Mouse (Mus musculus): ENCODE results near the gene Ksr2. TPM values are rescaled to one million over a fixed set of nuclear protein-coding genes. Genes with fewer than 3 reads are reported as not detected.
A peak's percentile ranks its signal among the peaks of the same experiment; 100 is the strongest.
"Not testable (repeated sequence)": the region's sequence is repeated elsewhere in the genome, so short reads cannot be mapped to it uniquely, and the experiment has no call there.

Ksr2 gene
- polyA plus RNA-seq, 1 experiment from 2014 or later, result 0.20 TPM

DNA sequence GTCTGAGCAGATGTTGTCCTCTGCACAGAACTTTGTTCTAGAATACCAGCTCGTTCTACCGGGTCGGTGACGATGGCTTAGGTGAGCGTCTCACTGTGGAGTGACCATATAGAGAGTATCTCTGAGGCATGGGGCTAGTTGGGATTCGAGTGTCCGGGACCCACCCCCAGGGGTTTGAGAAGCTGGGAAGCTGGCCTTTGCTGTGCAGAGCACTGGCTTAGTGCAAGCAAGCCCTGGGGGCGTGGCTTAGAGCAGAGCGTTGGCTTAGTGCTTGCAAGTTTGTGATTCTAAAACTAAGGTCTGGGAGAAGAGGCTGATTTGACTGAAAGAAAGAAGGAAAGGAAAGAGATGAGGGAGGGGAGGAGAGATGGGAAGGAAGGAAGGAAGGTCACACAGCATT lies 188.2 kb downstream of the Ksr2 start:
- no peak for DNase-seq (ENCODE audit: low spot score)

DNA sequence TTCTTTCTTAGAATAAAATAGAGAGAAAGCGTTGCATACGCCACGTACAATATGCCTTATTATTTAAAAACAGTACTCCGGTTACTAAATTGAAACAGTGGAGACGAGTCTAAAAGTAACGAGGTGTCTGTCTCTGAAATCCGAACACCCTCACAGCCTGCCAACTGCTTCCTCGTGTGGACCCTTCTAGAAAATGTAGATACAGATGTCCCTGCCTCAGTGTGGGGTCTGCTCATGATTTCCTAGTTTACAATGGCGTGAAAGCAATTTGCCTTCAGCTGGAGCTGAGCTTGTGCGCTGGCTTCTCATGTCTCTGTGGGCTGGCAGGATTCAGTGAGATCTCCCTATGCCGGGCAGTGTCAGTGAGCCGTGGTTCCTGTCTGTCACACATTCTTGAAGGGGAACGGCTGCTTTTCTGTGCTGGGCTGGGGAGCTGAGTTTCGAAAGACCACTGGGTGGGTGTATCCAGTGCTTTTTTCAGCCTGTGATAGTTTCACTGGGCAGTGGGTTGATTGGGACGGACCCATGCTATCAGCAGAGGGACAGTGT lies 194.0 kb downstream of the Ksr2 start:
- DNase-seq (ENCODE audit: low spot score), result no peak

DNA sequence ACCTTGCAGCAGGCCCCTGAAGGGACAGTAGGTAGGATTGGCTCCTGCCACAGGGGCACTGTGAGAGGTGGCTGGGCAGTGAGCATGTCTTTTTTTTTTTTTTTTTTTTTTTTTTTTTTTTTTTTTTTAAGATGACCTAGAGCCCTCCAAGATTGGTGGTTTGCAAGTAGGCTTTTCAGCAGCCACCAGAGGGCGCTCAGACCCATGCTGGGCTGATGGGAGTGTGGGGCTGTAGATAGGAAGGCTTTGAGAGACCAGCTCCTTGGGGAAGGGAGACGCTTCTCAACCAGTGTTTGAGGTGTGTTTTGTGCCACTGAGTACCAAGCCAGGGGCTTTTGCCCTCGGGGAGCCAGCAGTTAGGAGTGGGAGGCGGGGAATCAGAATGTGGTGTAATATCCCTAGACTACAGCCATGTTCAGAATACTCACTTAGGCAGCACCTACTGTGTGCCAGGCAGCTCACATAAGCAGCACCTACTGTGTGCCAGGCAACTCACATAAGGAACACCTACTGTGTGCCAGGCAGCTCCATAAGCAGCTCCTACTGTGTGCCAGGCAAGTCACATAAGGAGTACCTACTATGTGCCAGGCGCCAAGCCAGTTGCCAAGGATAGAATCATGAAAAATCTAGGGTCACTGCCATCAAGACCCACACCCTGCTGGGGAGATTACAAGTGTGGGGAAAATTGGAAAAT lies 200.7 kb downstream of the Ksr2 start:
- peak; percentile 52 for DNase-seq (ENCODE audit: low spot score)

DNA sequence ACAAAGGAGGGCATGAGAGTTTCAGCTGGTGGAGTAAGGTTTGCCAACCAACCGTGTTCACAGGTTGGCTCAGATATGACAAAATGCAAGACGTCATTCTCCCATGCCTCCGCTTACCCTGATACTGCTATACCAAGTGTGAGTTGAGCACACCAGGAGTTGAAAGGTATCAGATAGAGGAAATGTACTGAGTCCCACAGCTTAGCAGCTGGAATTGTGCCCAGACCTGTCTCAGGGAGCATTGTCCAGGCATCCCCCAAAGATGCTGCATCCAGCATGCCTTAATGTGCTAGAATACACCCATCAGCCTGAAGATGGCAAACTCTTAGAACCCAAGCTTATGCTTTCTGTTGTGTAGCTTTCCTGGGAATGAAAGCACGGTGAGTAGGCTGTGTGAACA lies 206.5 kb downstream of the Ksr2 start:
- no peak for DNase-seq (ENCODE audit: low spot score)

DNA sequence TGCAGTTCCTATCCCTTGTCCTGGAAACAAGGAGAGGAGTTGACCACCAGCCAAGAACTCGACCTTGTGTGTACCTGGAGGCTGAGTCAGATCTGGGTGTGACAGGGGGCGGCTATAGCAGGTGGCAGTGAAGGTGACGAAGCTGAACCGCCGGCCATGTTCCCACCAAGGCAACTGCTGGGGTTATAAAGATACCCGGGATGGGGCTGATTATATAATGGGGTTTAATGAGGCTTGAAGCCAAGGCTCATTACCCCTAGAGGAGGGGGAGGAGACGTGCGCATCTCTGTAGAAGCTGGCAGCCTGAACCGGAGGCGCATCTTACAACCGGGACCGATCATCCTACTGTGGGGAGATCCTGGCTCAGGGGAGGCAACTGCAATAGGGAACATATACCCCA lies 208.4 kb downstream of the Ksr2 start:
- DNase-seq (ENCODE audit: low spot score), result no peak

DNA sequence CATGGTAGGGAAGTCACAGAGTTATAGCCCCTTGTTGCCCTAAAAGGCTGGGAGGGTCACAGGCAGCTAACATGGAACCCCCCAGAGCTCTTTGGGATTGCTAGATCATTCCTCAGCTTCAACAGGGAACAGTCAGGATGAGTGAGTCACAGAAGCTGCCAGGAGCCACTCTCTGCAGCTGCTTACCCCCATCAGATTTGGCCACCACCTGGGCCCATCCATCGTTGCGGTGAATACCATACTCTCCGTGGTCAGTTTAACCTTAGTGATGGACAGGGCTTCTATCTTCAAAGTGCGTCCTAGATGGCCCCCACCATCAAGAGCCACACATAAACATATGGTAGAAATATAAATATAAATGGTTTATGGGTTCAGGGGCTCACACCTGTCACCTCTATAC lies 209.4 kb downstream of the Ksr2 start:
- DNase-seq (ENCODE audit: low spot score), result not testable (repeated sequence)

DNA sequence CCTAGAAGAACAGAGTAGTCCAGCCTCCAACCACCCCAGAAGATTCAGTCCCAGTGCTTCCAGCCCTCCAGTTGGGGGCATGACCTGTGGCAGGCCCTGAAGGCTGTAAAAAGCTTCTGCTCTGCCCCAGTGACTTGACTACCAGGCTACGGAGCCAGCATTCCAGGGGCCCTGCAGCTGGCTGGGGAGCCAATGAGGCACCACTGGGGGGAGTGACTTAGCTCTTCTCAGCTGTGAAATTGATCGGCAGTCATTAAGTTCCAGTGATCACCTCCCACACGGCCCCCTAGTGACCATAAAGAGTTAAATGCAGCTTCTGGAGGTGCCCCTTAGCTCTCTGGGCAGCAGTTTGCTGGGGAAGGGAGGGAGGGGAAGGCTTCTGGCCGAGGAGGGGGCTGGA lies 213.1 kb downstream of the Ksr2 start:
- no peak for DNase-seq (ENCODE audit: low spot score)

DNA sequence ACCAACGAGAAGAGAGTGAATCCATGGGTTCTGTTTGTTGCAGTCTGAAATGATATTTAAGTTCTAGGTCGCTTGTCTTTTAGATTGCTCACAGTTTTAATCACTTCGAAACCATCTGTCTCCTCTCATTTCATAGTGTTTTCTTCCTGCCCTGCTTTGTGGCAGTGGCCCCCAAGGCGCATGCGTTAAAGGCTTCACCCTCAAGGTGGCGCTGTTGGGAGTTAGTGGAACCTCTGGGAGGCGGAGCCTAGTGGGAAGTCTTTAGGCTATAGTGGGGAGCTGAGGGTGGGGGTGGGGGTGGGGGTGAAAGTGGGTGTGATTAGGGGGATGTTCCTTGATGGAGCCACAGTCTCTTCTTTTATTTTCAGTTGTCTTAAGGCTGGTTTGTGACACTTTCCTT lies 214.6 kb downstream of the Ksr2 start:
- DNase-seq (ENCODE audit: low spot score), result peak; percentile 10

DNA sequence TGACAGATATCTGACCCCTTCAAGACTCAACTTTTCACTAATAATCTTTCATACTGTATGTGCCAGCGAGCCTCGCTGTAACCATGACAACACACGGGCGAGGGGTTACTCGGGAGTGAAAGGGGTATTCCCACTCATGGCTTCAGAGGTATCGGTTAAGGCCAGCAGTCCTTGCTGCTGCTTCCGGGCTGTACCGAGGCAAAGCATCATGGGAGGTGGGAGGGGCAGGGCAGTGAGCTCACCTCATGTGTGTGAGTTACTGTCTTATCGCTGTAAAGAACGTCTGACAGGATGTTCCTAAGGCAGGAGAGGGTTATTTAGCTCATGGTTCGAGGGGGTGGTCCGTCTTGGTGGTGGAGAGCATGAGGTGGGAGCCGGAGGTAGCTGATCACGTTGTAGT lies 215.8 kb downstream of the Ksr2 start:
- DNase-seq (ENCODE audit: low spot score), result no peak

DNA sequence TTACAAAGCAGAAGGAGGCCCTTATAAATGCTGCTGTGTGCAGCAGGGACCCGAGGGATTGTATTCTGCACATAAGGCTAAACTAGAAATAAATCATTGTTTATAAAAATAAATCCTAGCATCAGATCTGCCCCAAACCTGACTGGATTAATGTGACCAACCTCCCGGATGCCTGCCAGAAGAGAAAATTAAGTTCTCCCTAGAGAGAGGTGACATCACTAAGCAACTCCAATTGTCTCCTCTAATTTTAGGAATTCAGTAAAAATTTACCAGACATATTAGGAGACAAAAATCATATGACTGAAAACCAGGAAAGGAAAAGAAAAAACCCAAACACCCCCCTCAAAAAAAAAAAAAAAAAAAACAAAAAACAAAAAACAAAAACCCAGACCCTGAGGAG lies 221.4 kb downstream of the Ksr2 start:
- no peak for DNase-seq (ENCODE audit: low spot score)

DNA sequence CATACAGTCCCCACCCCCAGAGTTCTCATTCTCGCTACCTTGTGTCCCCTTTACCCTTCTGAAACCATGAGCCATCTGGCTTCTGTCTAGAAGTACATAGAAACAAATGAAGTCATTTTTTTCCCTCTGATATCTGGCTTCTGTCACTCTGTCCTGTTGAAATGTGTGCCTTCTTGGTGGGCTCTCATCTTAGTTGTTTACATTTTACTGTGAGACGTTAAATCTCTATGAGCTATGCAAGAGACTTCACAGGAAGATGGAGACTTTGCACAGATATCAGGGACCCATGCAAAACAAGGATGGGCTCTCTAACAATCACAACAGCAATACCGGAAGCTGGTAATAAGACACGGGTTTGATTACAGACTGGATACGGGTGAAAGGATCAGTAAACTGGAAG lies 222.0 kb downstream of the Ksr2 start:
- no peak for DNase-seq (ENCODE audit: low spot score)

DNA sequence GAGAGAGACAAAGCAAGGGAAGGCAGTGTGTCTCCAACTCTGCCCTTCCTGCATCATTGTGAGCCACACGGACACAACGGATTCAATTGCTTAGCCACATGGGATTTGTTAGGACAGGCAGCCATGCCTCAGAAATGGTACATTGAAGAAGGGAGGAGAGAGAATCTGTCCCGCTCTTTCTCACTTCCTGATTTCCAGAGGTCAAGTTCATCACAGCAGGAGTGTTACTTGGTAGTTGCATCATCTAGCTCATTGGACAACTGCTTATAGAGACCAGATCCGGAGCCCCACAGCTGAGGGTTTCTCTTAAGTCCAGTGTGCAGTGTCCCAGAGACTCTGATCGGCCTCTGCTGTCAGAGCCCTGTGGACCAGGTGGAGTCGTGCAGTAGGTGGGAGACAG lies 227.8 kb downstream of the Ksr2 start:
- DNase-seq (ENCODE audit: low spot score), result no peak

DNA sequence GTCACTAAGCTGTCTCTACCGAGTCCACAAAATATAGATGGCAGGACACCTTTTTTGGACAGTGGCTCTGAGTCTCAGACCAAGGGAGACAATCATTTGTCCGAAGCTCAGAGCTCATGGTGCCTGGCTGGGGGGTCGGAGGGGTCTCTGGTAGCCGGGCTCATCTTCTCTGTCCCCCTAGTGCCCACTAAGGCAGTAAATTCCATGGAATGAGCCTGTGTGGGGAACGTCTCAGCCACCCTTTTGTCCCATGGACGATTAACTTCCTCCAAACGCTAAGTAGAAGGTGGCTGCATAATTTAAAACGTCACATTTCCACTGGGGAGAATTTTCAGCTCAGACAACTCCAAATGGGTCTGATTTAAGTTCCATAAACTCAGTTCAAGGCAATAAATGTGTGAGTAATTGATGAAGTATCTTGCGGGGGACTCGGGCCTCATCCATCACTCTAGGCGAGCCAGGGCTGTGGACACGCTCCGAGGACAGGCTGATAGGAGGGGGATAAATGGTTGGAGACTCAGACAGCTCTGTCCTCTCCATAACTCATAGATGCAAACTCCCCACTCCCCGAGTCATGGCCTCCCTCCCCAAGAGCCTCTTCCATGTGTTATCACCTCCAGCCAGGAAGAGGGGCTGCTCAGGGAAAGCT lies 237.6 kb downstream of the Ksr2 start:
- DNase-seq (ENCODE audit: low spot score), result no peak

DNA sequence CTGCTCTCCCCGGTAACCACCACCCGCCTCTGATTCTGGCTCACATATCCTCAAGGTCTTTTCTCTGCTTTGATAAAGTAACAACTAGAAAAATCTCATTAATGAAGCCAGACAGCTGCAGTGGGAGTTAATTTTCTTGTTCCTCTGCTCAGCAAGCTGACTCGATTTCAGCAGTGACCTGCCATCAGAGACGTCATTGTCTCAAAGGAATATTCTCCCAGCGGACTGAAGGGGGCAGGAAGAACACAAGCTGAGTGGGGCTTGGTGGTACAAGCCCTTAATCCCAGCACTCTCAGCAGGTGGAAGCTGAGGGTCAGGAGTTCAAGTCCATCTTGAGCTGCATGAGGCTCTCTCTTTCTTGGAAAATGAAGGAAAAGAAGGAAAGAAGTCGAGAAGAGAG lies 244.8 kb downstream of the Ksr2 start:
- DNase-seq (ENCODE audit: low spot score), result no peak

DNA sequence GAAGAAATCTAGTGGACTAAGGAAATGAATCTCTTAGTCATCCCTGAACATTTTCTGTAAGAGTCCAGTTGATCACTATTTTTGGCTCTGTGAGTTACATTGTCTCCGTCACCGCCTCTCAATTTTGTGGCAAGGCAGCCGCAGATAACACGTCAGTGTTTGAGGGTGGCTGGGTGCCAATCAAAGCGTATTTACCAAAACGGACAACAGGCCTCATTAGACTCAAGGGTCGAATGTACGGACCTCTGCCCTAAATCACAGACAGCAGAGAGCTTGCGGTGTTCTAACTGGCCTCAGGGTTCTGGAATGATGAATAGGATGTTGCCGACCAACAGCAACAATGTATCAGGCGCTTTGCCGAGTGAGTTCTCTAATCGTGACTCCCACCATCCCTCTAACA lies 245.8 kb downstream of the Ksr2 start:
- no peak for DNase-seq (ENCODE audit: low spot score)

DNA sequence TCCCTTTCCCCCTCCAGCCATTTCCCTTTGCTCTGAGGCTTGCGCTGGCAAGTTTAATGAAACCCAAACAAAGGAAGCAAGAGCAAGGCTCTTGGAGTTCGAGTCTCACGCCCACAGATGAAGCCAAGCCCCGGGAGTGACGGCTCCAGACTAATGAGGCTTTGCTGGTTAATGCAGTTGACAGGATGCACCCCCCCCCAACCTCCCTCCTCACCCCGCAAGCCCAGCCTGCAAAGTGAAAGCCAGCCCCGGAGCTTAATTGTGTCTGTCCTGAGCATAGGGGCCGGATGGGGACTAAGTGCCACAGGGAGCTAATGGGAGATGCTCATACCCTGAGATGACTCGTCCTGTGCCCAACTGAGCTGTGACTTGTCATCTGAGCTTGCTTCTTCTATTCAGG lies 251.4 kb downstream of the Ksr2 start:
- no peak for DNase-seq (ENCODE audit: low spot score)

DNA sequence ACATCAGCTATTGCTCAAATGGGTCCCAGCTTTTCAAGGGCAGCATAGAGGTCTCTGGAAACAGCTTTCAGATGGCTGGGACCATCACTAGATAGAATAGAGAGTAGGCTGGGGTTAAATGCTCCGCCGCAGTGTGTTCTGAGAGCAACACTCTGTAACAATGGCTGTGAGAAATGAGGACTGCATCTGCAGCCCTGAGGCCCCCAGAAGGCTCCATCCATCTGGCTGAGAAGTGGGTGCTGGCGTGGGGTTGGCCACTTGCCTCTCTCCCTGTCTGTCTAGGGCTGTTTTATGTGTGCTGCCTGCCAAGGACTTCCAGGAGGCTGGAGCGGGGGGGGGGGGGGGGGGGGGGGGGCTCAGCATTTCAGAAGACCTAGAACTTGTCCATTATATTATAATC lies 253.5 kb downstream of the Ksr2 start:
- no peak for DNase-seq (ENCODE audit: low spot score)

DNA sequence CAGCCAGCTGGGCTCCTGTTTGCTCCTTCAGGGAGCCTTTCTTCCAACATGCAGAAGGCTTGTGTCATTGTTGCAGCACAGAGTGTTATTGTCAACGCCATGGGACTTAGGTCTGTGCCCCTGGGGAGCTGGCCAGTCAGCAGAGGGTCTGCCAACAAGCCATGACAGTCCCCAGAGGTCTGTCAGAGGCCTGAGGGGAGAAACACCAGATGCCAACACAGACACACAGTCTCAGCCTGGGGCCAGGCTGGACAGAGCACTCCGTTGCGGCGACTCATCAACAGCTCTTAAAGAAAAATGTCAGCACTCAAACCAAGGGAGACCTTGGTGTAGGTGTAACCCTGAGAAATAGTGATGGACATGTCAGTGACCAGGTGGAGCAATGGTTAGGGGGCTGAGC lies 255.5 kb downstream of the Ksr2 start:
- no peak for DNase-seq (ENCODE audit: low spot score)

DNA sequence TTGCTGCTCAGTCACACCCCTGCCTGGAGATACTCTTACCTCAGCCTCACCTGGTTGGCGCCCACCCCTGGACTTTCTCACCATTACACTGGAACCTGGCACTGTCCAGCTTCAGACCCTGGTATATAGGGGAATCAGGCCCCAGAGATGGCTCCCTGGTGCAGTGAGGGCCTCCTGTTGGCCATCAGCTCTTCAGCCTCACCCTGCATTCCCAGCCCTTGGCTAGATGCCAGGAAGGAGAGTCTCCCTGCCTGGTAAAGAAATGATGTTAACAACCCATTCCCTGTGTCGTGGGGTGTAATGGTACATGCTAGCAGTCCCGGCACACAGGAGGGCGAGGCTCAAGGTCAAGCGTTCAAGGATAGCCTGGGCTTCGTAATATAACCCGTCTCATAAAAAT lies 256.0 kb downstream of the Ksr2 start:
- DNase-seq (ENCODE audit: low spot score), result no peak

DNA sequence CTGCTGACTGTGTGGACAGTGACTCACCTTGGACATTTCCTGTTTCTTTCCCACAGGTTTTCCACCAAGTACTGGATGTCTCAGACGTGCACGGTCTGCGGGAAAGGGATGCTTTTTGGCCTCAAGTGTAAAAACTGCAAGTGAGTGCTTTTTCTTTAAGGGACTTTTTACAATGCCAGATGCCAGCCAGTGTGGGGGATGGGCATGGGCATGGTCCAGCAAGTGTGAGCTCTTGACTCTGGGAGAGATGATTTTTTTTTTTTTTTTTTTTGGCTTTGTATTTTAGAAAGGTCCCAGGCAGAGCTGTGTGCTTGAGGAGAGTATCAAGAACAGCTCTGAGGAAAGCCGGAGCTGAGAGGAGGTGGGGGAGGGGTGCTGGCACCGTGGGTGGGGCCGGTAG lies 257.6 kb downstream of the Ksr2 start:
- no peak for DNase-seq (ENCODE audit: low spot score)

DNA sequence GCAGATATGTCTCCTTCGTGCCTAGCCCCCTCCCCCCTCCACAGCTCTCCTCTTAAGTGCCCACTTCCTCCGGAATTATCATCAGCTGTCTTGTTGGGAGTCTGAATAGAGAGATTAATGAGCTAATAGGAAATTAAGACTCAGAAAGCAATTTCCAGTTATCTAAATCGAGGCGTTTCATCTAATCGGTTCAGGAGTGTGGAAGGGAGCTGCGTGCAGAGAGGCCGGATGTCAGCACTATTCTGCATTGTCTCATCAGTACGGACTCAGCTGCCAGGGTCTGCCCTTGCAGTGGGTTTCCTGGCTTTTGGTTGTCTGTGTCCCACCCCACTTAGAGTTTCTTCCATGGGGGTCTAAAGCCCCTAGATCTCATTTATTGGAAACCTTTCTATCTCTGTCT lies 262.0 kb downstream of the Ksr2 start:
- DNase-seq (ENCODE audit: low spot score), result no peak

DNA sequence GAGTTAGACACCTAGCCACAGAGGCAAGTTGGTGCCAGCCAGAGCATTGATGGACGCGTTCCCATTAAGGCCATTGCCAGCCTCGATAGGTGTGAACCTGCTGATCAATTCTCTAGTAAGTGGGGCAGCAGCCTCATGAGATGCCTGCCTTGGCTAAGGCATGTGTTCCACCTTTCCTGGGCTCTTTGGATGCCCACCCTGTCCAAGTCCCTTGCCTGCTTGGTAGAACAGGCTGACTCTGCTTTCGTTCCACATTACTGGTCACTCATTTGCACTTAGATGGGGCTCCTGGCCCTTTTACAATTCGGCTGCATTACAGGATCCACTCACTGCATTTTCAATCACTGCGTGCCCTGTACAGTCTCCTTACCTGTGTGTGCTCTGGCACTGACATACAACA lies 263.4 kb downstream of the Ksr2 start:
- DNase-seq (ENCODE audit: low spot score), result no peak

DNA sequence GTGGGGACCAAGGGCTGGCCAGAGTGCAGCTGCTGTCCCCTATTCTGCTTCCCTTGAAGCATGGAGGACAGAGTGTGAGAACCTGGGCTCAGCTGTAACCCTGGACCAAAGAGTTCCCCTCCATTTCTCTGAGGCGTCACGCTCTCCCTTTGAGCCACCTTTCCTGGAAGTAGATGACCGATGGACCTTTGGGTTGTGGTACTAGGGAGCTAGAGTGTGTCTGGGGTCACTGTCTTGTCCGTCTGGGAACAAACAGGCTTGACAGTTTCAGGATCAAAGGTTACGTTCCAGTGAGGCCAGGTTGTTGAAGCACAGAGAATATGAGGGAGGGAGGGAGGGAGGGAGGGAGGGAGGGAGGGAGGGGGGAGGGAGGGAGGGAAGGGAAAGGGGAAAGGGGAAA lies 264.6 kb downstream of the Ksr2 start:
- no peak for DNase-seq (ENCODE audit: low spot score)
